Mouse (Mus musculus) layer of hippocampus, adult 8-10 months (tissue): ENCODE results near the gene Hist1h2ah. TPM values are rescaled to one million over a fixed set of nuclear protein-coding genes. Genes with fewer than 3 reads are reported as not detected.

Source experiments
- DNase-seq, 2 experiments: peaks; one replicate each; pipeline ENCODE4 v3.0.0; 2022; ENCODE audit warnings: low spot score in 2 of 2
- total RNA-seq, 4 experiments: library from RNA; stranded (reverse); gene quantifications; 2 replicates each; pipeline ENCODE4 v1.2.4; 2022

Gene Hist1h2ah
- total RNA-seq, 4 experiments from 2014 or later = 6.5 to 26.2 (median 15.2) TPM

DNA sequence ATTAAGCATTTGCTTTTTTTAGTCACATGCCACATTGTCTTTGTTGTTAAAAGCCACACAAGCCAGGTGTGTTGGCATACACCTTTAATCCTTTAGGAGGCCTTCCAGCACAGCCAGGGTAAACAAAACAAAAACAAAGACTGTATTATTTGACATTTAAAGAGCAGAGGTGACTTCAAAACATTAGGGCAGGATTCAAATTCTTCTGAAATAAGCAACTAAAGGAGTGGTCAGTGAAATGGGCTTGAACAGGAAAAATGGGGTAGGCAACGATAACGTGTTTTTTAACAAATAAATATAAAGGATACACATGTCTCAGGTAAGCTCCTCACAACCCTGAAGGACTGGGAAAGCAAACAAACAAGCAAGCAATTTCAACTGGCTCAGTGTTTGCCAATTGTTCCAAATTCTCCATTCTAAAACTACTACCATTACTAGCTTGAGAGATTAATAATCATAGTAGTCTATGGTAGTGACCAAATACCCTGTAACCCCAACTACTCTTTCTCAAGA lies 4.6 kb upstream of the Hist1h2ah start:
- DNase-seq = no peak

GRCm38 (mm10) chr13:22039364-22039763 lies 4.0 kb upstream of the Hist1h2ah start:
- DNase-seq = no peak

DNA sequence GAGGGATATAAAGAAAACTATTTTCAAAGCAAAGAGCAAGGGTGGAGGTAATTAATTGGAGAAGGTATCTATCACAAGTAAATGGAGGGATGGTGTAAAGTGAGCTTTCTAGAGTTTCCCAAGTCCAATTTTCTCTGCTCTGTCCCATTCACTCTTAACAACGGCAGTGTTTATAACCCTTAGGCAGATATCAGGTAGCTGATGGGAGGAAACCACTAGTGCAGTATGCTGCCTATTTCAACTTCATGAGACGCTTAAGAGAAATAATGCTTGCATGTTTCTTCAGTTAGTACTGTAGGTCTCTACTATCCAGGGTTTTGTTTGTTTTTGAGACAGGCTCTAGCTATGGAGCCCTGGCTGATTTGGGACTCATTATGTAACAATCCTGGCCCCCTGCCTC lies 2.0 kb upstream of the Hist1h2ah start:
- no peak for DNase-seq

GRCm38 (mm10) chr13:22036986-22037385 lies 1.6 kb upstream of the Hist1h2ah start:
- no peak for DNase-seq

DNA sequence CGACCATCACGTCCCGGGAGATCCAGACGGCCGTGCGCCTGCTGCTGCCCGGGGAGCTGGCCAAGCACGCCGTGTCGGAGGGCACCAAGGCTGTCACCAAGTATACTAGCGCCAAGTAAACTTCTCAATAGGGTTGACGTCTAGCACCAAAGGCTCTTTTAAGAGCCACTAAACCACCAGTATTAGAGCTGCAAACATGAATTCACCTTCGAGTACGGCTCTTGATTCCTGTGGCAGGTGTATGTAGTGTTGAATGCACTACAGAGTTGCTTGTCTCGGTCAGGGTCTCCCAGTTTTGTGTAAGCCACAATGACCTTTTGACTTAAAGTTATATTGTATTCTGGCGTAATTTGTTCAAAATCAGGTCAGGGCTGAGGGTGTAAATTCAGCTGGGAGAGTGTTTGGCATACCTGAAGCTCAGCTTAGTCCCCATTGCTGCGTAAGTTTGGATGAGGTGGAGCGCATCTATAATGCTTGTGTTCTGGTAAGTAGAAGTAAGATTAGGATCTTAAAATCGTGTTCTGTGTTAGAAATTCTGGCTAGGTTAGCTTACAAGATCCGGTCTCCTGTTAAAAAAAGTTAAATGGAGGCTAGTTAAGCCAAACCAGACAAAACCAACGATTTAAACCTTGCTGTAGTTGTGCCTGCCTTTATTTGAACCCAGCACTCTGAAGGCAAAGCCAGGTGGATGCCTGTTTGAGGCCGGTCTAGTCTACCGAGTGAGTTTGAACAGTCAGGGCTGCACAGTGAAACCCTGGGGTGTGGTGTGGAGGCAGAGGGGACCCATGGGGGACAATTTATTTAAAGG lies 985 bp upstream of the Hist1h2ah start:
- DNase-seq = no peak

- DNase-seq = no peak
Observed at GRCm38 (mm10) chr13:22034443-22035266, 713 bp downstream of the Hist1h2ah start.

DNA sequence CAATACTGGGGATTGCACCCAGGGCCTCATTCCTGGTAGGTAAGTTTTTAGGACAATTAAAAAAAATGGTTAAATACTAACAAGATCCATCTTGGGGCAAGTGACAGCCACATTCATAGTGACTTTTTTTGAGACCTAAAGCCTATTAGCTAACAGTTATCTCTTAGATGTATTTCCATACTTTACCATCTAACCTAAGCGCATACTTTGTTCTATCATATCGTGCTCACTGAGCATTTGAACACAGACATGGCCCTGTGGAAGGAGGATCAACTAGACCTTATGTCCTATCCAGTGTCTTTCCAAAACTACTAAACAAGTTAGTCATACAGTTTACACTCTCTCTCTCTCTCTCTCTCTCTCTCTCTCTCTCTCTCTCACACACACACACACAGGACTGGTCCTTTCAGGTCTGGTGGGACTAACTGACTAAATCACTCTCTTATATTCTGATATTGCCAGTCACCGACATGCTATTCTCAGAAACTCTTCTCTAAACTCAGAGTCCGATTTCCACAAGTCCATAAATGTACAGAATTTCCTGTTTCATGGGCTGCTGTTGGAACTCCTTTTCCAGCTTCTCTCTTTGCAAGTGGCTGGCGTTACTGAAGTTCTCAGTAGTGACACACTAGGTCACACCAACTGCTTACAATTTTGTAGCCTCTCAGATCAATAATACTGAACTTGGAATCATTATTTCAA lies 1.5 kb downstream of the Hist1h2ah start:
- no peak for DNase-seq

DNA sequence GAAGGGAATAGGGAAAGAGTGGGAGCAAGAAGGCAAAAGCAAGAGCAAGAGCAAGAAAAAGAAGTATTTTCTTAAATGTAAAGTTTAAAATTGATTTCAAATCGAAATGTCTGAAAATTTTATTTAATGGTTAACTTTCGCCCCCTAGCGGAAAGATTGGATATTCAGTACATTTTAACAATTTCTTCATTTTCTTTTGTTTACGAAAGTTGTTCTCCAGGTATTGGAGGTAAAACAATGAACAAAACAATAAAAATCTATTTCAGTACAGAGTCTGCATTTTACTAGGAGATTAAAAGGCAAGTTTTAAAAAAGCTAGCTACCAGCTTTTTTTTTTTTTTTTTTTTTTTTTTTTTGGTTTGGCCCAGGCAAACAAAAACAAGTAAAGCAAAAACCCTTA lies 4.9 kb downstream of the Hist1h2ah start:
- no peak for DNase-seq

DNA sequence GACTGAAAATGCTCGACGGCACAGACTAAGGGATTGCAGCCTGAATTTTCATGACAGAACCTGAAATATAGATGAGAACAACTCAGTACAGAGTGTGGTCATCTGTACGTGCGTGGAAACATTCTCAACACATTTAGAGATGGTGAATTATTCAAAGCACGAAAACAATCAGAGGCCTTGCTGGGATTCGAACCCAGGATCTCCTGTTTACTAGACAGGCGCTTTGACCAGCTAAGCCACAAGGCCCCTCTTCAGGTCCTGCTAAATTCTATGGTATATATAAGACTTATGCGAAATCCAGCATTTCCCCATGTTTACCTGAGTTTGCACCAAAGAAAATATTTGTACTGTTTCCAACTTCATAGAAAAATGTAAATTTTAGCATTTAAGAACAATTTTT lies 5.4 kb downstream of the Hist1h2ah start:
- no peak for DNase-seq

GRCm38 (mm10) chr13:22028673-22029460 lies 6.5 kb downstream of the Hist1h2ah start:
- DNase-seq = peak; percentile 84 to 96

DNA sequence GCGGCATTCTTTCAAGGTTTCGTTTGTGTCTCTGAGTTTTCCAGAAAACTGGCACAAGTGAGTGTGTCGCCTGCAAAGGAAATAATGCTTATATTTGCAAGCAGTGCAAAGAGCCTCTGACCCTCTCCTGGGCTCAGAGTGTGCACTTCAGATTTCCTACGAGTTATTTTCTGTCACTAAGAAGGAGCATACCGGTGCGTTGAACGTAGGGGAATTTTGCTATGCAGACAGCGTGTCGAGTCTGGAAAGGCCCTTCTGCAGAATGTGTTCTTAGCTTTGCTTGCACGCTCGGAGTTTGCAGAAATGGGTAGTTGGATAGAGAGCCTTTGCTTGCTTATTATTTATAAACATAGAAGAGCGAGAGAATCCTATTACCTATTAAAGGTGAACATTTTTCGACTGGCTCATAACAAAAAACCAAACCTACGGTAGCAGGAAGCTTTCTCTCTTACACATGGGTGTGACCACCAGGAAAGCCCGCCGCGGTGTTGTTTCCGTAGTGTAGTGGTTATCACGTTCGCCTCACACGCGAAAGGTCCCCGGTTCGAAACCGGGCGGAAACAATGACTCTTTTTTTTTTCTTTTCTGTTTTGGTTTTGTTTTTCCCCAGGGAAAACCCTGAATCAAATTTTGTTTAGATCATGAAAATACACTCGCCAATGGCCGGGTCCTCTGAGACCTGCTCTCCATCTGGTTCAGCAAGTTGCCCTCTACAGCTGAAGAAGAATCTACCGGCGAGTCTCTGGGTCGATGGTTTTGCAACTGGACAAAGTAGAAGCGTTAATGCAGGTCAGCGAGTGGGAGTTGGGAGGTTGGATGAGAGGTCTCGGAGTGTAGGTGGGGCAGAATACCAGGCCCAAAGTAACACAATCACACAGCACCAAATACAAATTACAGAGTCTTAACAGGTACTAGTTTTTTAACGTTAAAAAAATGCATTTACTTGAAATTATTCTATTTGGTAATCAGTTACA lies 9.0 kb downstream of the Hist1h2ah start:
- DNase-seq = peak; percentile 70 to 87

DNA sequence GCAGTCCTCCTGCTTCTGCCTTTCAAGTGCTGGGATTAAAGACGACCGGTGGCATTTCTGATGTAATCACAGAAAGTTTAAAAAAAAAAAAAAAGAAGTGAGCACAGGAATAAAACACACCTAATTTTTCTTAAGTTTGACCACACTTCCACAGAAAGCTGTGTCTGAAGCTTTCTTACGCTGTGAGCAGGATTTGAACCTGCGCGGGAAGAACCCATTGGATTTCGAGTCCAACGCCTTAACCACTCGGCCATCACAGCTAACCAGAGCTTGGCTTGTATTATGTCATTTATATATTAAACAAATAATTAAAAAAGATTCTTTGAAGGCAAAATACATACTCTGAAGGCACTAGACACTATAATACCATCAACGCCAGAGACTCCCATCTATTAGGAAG lies 13.1 kb downstream of the Hist1h2ah start:
- DNase-seq = peak in 1 of 2 experiments; percentile 62

- DNase-seq = no peak
Observed at GRCm38 (mm10) chr13:22021581-22021980, 13.8 kb downstream of the Hist1h2ah start.

GRCm38 (mm10) chr13:22020901-22021339 lies 14.4 kb downstream of the Hist1h2ah start:
- peak in 1 of 2 experiments; percentile 41 for DNase-seq

- DNase-seq = no peak
Observed at GRCm38 (mm10) chr13:22019934-22020835, 15.2 kb downstream of the Hist1h2ah start.

DNA sequence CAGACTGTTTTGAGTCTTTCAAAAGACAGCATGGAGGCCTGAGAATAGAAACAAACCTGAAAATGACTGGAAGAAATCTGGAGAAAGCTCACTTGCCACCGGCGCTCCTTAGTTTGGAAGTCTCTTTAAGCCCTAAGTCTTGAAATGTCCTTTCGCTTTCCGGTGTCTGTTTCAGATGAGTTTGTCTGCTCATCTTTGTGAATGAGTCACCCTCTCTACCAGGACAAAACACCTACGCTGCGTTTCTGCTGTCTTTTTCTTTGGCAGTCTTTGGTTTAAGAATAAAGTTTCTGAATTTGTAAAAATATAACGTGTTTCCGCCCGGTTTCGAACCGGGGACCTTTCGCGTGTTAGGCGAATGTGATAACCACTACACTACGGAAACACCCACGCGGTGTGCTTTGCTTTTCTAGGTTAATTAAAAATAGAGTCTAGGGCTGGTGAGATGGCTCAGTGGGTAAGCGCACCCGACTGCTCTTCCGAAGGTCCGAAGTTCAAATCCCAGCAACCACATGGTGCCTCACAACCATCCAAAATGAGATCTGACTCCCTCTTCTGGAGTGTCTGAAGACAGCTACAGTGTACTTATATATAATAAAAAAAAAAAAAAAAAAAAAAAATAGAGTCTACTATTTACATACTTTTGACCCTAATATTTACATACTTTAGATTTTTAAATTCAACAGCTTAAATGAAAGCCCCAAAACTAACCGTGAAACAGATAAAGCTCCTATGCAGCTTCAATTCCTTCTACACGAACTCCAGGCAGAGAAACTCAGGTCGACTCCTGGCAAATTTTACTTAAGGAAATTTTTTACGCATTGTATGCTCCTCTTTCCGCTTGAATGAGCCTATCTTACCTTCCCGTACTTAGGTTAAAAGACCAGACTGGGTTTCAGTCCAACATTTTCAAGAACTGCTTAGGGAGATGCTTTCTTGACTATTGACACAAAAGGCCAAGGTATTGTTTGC lies 19.6 kb downstream of the Hist1h2ah start:
- peak in 1 of 2 experiments; percentile 62 for DNase-seq

GRCm38 (mm10) chr13:22014411-22014845 lies 20.9 kb downstream of the Hist1h2ah start:
- no peak for DNase-seq
